Mouse (Mus musculus) gastrocnemius, adult 2 months (tissue): Measurements from ENCODE around the gene Micall2. TPM values are rescaled to one million over a fixed set of nuclear protein-coding genes. Genes with fewer than 3 reads are reported as not detected.
"Not testable (repeated sequence)": the region's sequence is repeated elsewhere in the genome, so short reads cannot be mapped to it uniquely, and the experiment has no call there.

Source experiments
- DNase-seq: peaks from one replicate; pipeline ENCODE4 v3.0.0; 2022
- H3K27ac ChIP-seq: fragments of 200-600 bp; 2 replicates; pipeline ENCODE4 v1.8.1; 2022; ENCODE audit warnings: mild to moderate bottlenecking
- H3K4me3 ChIP-seq: fragments of 200-600 bp; 2 replicates; pipeline ENCODE4 v1.8.1; 2022; ENCODE audit warnings: mild to moderate bottlenecking, moderate library complexity
- CTCF ChIP-seq: fragments of 200-600 bp; IDR thresholded peaks from 2 replicates; pipeline ENCODE4 v1.8.1; 2022; ENCODE audit warnings: antibody characterized with exemption, mild to moderate bottlenecking, moderate library complexity
- intact Hi-C: fragments of 180-260 bp; cut with DNase I; formaldehyde crosslinking; loops from one replicate; pipeline ENCODE4 v1.15.1; 2025
- total RNA-seq, 2 experiments: library from RNA; stranded (reverse); gene quantifications; 2 replicates each; pipeline ENCODE4 v1.2.3; 2021

Micall2 gene
- total RNA-seq, 2 experiments from 2014 or later, result 0.61 to 0.95 TPM

- intact Hi-C loops, result loop anchor here (5.0 kb wide), 1 partner anchor 208 kb away; no protein-coding TSS in a partner anchor
- peak; percentile 55 for DNase-seq
- H3K4me3 ChIP-seq, result no peak overlapping the region
- H3K27ac ChIP-seq, result no peak overlapping the region
- peak; percentile 76 for TF ChIP-seq CTCF
These were observed 9.6 kb upstream of the Micall2 start for GRCm38 (mm10) chr5:139745771-139746170.

GRCm38 (mm10) chr5:139742640-139743039 lies 6.5 kb upstream of the Micall2 start:
- H3K4me3 ChIP-seq, H3K27ac ChIP-seq, DNase-seq, intact Hi-C loops: not testable (repeated sequence)

- TF ChIP-seq CTCF, result no peak
- H3K4me3 ChIP-seq, result no peak overlapping the region
- intact Hi-C loops, result no loop called here
- H3K27ac ChIP-seq, result no peak overlapping the region
- DNase-seq, result no peak
These were observed 2.6 kb upstream of the Micall2 start for GRCm38 (mm10) chr5:139738592-139739315.

GRCm38 (mm10) chr5:139737841-139738591 lies 1.9 kb upstream of the Micall2 start:
- intact Hi-C loops, result no loop called here
- TF ChIP-seq CTCF, result no peak
- Histone ChIP-seq H3K27ac (no peak overlapping the region), H3K4me3 (no peak overlapping the region)
- no peak for DNase-seq

GRCm38 (mm10) chr5:139736504-139736940 lies 386 bp upstream of the Micall2 start:
- TF ChIP-seq CTCF, result no peak
- intact Hi-C loops, result no loop called here
- Histone ChIP-seq H3K4me3 (peak overlapping the region; percentile 85), H3K27ac (peak overlapping the region; percentile 66)
- DNase-seq, result no peak

- no peak for DNase-seq
- intact Hi-C loops, result no loop called here
- H3K27ac ChIP-seq, result peak overlapping the region; percentile 80
- H3K4me3 ChIP-seq, result peak overlapping the region; percentile 85
- no peak for TF ChIP-seq CTCF
These were observed 1.4 kb downstream of the Micall2 start for GRCm38 (mm10) chr5:139734746-139735145.

GRCm38 (mm10) chr5:139734016-139734415 lies 2.1 kb downstream of the Micall2 start:
- no peak for DNase-seq
- Histone ChIP-seq H3K4me3 (no peak overlapping the region; the same call in 1 of the 2 replicates), H3K27ac (no peak overlapping the region)
- intact Hi-C loops, result no loop called here
- no peak for TF ChIP-seq CTCF

- peak; percentile 51 for DNase-seq
These were observed 3.5 kb downstream of the Micall2 start for GRCm38 (mm10) chr5:139732634-139733107.

GRCm38 (mm10) chr5:139730712-139731486 lies 5.2 kb downstream of the Micall2 start:
- no peak for TF ChIP-seq CTCF
- no peak overlapping the region; the same call in 1 of the 2 replicates for H3K4me3 ChIP-seq
- intact Hi-C loops, result no loop called here
- DNase-seq, result no peak
- peak overlapping the region; percentile 53 for H3K27ac ChIP-seq

More at GRCm38 (mm10) chr5:139732634-139733107, 3.5 kb downstream of the Micall2 start:
- TF ChIP-seq CTCF, result no peak
- Histone ChIP-seq H3K27ac (peak overlapping the region; percentile 64), H3K4me3 (peak overlapping the region; percentile 27)
- intact Hi-C loops, result no loop called here

- no peak overlapping the region for H3K27ac ChIP-seq
- intact Hi-C loops, result no loop called here
- no peak for DNase-seq
- no peak for TF ChIP-seq CTCF
- H3K4me3 ChIP-seq, result no peak overlapping the region
These were observed 8.9 kb downstream of the Micall2 start for GRCm38 (mm10) chr5:139727261-139727660.

GRCm38 (mm10) chr5:139726186-139726585 lies 9.9 kb downstream of the Micall2 start:
- TF ChIP-seq CTCF, result no peak
- Histone ChIP-seq H3K4me3 (no peak overlapping the region), H3K27ac (no peak overlapping the region)
- intact Hi-C loops, result no loop called here
- DNase-seq, result no peak

- DNase-seq, result peak; percentile 58
- intact Hi-C loops, result no loop called here
- no peak for TF ChIP-seq CTCF
- H3K27ac ChIP-seq, result peak overlapping the region; percentile 61
- H3K4me3 ChIP-seq, result no peak overlapping the region; the same call in 1 of the 2 replicates
These were observed 11.6 kb downstream of the Micall2 start for GRCm38 (mm10) chr5:139724336-139725116.
